Mouse (Mus musculus): ENCODE results near the gene Pds5a.

GRCm38 (mm10) chr5:65624340-65624739 is 73.7 kb downstream of the Pds5a start:
- TF ChIP-seq MAFK (IDR thresholded peaks at IDR 0.05; ENCODE audit: insufficient read depth, low read depth, low read length) (no peak), CHD2 (IDR thresholded peaks at IDR 0.05; ENCODE audit: low read depth, low read length) (no peak), ZNF384 (IDR thresholded peaks at IDR 0.05; ENCODE audit: low read depth, low read length) (no peak), HCFC1 (IDR thresholded peaks at IDR 0.05; ENCODE audit: borderline replicate concordance, insufficient read depth, low read length) (no peak)

All from ES-E14 (cell line).